Mouse (Mus musculus) E14TG2a.4 (cell line): Measurements from ENCODE around the gene Gfy.

Experiments
- CTCF ChIP-seq: conservative IDR thresholded peaks from 2 replicates; pipeline ENCODE4 v1.5.1; 2014; ENCODE audit warnings: low read length
- POU5F1 ChIP-seq: IDR thresholded peaks from 2 replicates; pipeline ENCODE4 v1.6.1; 2014; ENCODE audit warnings: low read length, borderline replicate concordance

DNA sequence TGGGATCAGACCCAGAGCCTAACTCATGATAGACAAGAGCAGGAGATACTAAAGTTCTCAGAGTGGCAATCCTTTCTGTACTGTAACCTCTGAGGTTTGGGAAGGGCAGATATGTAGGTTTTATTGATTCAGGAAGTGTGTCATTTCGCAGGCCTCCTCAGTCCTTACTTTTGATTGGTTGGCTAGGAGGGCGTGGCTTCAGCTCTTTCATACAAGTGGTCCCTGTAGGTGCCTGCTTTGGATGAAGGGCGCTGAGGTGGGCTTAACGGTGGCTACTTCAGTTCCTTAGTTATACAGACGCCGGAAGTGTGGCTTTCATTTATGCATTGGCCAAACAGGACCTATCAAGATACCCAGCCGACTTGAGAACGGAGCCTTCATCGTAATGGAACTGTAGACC, 23.8 kb downstream of the Gfy start:
- no peak for TF ChIP-seq CTCF
- TF ChIP-seq POU5F1, result no peak
